Mouse (Mus musculus) layer of hippocampus, adult 9-10 months (tissue): ENCODE results near the gene Eaf2.

Source experiments
- DNase-seq: peaks from one replicate; pipeline ENCODE4 v3.0.0; 2022; ENCODE audit warnings: low spot score

The Eaf2 gene

DNA sequence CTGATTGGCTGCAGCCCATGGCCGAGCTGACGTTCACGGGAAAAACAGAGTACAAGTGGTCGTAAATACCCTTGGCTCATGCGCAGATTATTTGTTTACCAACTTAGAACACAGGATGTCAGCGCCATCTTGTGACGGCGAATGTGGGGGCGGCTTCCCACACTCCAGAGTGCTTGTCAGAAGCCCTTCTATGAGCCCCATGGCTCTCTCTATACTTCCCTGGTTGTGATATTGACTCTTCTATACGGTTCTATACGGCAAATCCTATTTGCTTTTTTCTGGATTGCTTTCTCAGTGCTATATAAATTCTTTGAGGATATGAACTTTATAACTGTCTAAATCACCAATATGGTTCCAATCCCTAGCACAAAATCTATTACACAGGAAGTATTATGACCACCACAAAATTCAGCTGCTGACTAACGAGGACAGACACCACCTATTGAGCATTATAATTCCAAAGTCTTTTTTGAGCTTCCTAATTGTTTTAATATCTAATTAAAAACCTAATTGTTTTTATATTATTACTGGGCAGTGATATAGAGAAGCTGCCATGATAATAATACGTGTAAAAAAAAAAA lies 104.5 kb downstream of the Eaf2 start:
- DNase-seq = no peak

DNA sequence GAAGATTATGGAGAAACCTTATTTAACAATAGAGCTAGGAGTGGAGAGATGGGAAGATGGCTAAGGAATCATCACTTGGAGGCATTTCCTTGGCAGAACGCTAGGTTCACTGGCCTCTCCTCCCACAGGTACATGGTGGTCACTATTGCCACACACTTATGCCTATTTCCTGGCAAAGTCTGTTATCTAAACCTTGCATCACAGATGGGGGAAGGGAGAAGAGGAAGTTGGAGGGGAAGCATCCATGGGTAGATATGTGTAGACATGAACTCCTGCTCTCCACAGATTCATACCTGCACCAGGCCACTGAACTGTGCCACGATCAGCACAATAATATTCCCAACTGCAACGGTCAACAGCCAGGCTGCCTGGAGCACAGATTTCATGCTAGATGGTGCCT lies 122.8 kb downstream of the Eaf2 start:
- no peak for DNase-seq

DNA sequence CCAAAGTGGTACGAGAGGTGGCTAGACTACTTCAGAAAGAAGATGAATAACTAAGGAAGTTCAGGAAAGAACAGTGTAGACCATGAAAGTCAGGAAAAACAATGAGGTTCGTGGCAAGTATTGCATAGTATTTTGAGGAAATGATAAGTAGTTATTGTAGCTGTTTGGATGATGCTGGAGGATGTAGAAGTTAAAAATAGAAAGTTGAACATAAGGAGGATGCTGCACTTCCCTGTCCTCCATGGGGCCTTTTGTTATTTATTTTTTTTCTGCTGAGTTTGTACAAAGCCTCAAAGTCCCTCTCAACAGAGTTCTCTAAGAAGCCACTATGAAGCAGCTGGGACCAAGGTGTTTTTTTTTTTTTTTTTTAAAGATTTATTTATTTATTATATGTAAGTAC lies 127.0 kb downstream of the Eaf2 start:
- no peak for DNase-seq

DNA sequence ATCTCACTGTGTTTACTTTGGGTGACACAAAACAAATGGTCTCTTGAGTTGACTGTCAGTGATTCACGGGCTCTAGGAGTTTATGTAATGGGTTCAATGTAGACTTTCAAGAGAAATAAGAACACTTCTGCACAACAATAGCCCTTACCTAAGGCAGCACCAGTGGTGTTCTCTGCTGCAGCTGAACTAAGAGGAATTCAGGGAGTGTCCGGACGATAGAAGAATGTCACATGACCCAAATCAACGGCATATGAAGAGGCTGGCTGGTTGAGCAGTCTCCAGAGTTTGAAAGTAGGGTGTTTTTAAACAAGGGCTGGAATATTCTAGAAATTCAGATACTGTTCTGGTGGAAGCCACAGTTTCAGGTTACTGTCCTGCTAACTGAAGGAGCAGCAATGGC lies 127.7 kb downstream of the Eaf2 start:
- DNase-seq = no peak

DNA sequence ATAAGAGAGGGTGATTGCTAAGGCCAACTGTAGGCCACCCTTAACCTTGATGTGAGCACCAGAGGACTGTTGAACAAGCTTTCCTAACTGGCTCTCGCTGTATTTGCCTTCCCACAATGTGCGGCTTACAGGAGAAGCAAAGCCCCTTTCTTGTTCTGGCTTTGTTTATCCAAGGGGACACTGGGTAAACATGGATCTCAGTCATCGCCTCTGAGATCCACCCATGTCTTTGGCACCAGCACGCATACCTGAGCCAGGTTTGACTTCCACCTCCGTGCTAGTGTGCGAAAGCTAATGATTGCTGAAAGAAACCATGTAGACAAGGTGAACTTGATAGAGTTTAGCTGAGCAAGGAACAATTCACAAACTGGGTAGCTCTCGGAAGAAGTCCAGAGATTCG lies 131.2 kb downstream of the Eaf2 start:
- no peak for DNase-seq
